Mouse (Mus musculus) liver, postnatal 0 days (tissue): ENCODE results near the gene Fam186b.
A peak's percentile ranks its signal among the peaks of the same experiment; 100 is the strongest.

Experiments
- CTCF ChIP-seq: sonication (generic); IDR thresholded peaks from 2 replicates; pipeline ENCODE4 v1.5.1; 2016; ENCODE audit warnings: antibody characterized with exemption, low read depth
- EP300 ChIP-seq: IDR thresholded peaks from 2 replicates; pipeline ENCODE4 v1.6.1; 2016; ENCODE audit warnings: antibody characterized with exemption, low read depth, mild to moderate bottlenecking

DNA sequence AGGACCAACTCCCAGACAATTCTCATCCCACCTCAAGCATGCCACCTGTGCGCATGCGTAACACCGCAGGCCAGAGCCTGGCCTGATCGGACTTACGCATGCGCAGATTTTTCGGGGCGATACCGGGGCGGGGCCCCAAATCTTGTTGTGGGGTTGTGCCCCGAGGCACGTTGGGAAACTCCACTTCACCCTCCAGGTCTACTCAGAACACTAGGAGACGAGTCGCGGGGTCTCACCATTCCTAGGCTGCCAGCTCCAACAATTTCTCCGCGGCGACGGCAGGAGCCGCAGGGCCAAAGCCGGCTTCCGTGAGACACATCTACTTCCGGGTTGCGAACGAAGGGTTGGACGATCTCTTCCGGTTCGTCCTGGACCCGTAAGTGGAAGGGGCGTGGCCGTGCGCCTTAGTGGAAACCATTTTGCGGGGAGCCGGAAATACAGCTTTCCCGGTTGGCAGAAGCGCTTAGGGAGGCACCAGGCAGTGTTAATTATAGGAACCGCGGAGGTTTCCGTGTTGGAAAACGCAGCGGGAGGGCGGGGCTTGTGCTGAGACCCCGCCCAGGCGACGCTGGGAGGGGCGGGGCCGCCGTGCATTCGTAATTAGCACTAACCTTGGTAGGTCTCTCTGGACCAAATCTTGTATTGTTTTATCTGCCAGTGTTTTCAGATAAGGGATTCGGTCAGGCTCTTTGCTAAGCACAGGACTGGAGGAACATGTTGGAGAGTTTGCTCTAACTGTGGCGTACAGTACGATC is 43.9 kb downstream of the Fam186b start, which contains the start of gene Mcrs1:
- TF ChIP-seq CTCF (no peak), EP300 (peak; percentile 82)
